Mouse (Mus musculus) CH12.LX (cell line): ENCODE results near the gene Tyk2. TPM values are rescaled to one million over a fixed set of nuclear protein-coding genes. Genes with fewer than 3 reads are reported as not detected.

Source experiments
- DNase-seq: peaks from one replicate; pipeline ENCODE4 v3.0.0-alpha.2; 2013; ENCODE audit errors: extremely low read depth
- H3K27ac ChIP-seq: 2 replicates; pipeline ENCODE4 v1.5.1; 2012; ENCODE audit warnings: low read depth, mild to moderate bottlenecking, control low read depth, moderate library complexity; ENCODE audit not compliant: insufficient read depth
- H3K27me3 ChIP-seq: replicated peaks from 2 replicates; pipeline ENCODE3; 2012; ENCODE audit warnings: inconsistent platforms
- H3K36me3 ChIP-seq, 2 experiments: replicated peaks in 1 of 2; 2 replicates each; pipeline versions ENCODE3 to v1.6.1; 2012; ENCODE audit warnings: inconsistent platforms in 1 of 2, low read length in 1 of 2, mild to moderate bottlenecking in 1 of 2, mixed read lengths in 1 of 2, moderate library complexity in 1 of 2; ENCODE audit not compliant: control insufficient read depth in 1 of 2, insufficient read depth in 1 of 2
- H3K4me1 ChIP-seq, 2 experiments: 2 replicates each; pipeline ENCODE4 v1.6.1; 2012; ENCODE audit warnings: inconsistent platforms in 1 of 2, moderate library complexity in 1 of 2; ENCODE audit not compliant: insufficient read depth in 2 of 2, control insufficient read depth in 1 of 2
- H3K4me2 ChIP-seq: 2 replicates; pipeline ENCODE4 v1.6.1; 2012; ENCODE audit warnings: low read depth, mild to moderate bottlenecking, control low read depth; ENCODE audit not compliant: poor library complexity, insufficient read depth, severe bottlenecking
- H3K4me3 ChIP-seq, 3 experiments: fragments of 150-350 bp in 1 of 3; sonication (generic) in 1 of 3; replicated peaks in 1 of 3; 2 replicates each; pipeline versions ENCODE3 to v1.5.1; 2011 to 2012; ENCODE audit warnings: low read depth in 2 of 3, low read length in 2 of 3, mild to moderate bottlenecking in 2 of 3, moderate library complexity in 2 of 3, control low read depth in 1 of 3, improper control_type of control experiment in 1 of 3, inconsistent platforms in 1 of 3, mixed read lengths in 1 of 3; ENCODE audit not compliant: poor library complexity in 1 of 3
- H3K79me2 ChIP-seq: replicated peaks from 2 replicates; pipeline ENCODE4 v1.6.1; 2012; ENCODE audit warnings: mild to moderate bottlenecking, moderate library complexity; ENCODE audit not compliant: control insufficient read depth, poor library complexity, insufficient read depth, severe bottlenecking; ENCODE audit errors: extremely low read depth
- H3K9ac ChIP-seq: 2 replicates; pipeline ENCODE4 v1.6.1; 2012; ENCODE audit warnings: low read depth, mild to moderate bottlenecking, control low read depth, moderate library complexity; ENCODE audit not compliant: insufficient read depth
- H3K9me3 ChIP-seq: replicated peaks from 2 replicates; pipeline ENCODE3; 2012; ENCODE audit warnings: low read length, inconsistent platforms, mixed read lengths
- BHLHE40 ChIP-seq: IDR thresholded peaks from 2 replicates; pipeline ENCODE4 v1.6.1; 2011; ENCODE audit warnings: mild to moderate bottlenecking, low read depth, low read length, improper control_type of control experiment
- CHD1 ChIP-seq: IDR thresholded peaks from 2 replicates; pipeline ENCODE4 v1.6.1; 2012; ENCODE audit warnings: low read depth, low read length, improper control_type of control experiment, inconsistent platforms
- CHD2 ChIP-seq: IDR thresholded peaks from 2 replicates; pipeline ENCODE4 v1.6.1; 2011; ENCODE audit warnings: low read length, improper control_type of control experiment
- E2F4 ChIP-seq: IDR thresholded peaks from 2 replicates; pipeline ENCODE4 v1.6.1; 2011; ENCODE audit warnings: low read depth, low read length, improper control_type of control experiment; ENCODE audit not compliant: insufficient replicate concordance
- ELF1 ChIP-seq: IDR thresholded peaks from 2 replicates; pipeline ENCODE4 v1.6.1; 2014; ENCODE audit warnings: low read depth, mild to moderate bottlenecking, inconsistent platforms, low read length, improper control_type of control experiment
- EP300 ChIP-seq: IDR thresholded peaks from 2 replicates; pipeline ENCODE4 v1.6.1; 2011; ENCODE audit warnings: low read length, improper control_type of control experiment
- ETS1 ChIP-seq: conservative IDR thresholded peaks from 2 replicates; pipeline ENCODE4 v1.6.1; 2012; ENCODE audit warnings: low read depth, mild to moderate bottlenecking, inconsistent platforms, low read length, improper control_type of control experiment, moderate library complexity
- HCFC1 ChIP-seq: IDR thresholded peaks from 2 replicates; pipeline ENCODE4 v1.6.1; 2012; ENCODE audit warnings: low read depth, mild to moderate bottlenecking, inconsistent platforms, low read length, improper control_type of control experiment
- IRF4 ChIP-seq: IDR thresholded peaks from 2 replicates; pipeline ENCODE4 v1.6.1; 2014; ENCODE audit warnings: low read depth, mild to moderate bottlenecking, inconsistent platforms, low read length, improper control_type of control experiment
- JUN ChIP-seq: IDR thresholded peaks from 2 replicates; pipeline ENCODE4 v1.6.1; 2011; ENCODE audit warnings: low read depth, mild to moderate bottlenecking, low read length, improper control_type of control experiment, moderate library complexity; ENCODE audit not compliant: insufficient read depth
- JUND ChIP-seq: conservative IDR thresholded peaks from 2 replicates; pipeline ENCODE4 v1.6.1; 2011; ENCODE audit warnings: low read depth, low read length, improper control_type of control experiment
- KAT2A ChIP-seq: IDR thresholded peaks from 2 replicates; pipeline ENCODE4 v1.6.1; 2012; ENCODE audit warnings: low read length, improper control_type of control experiment, inconsistent platforms; ENCODE audit not compliant: insufficient replicate concordance
- MAFK ChIP-seq: IDR thresholded peaks from 2 replicates; pipeline ENCODE4 v1.6.1; 2011; ENCODE audit warnings: low read length, improper control_type of control experiment; ENCODE audit not compliant: insufficient replicate concordance
- MAX ChIP-seq: IDR thresholded peaks from 2 replicates; pipeline ENCODE4 v1.6.1; 2011; ENCODE audit warnings: low read length, improper control_type of control experiment
- MEF2A ChIP-seq: IDR thresholded peaks from 2 replicates; pipeline ENCODE4 v1.6.1; 2014; ENCODE audit warnings: low read depth, mild to moderate bottlenecking, inconsistent platforms, low read length, improper control_type of control experiment, borderline replicate concordance
- MXI1 ChIP-seq: IDR thresholded peaks from 2 replicates; pipeline ENCODE4 v1.6.1; 2011; ENCODE audit warnings: mild to moderate bottlenecking, low read depth, low read length, improper control_type of control experiment
- MYC ChIP-seq: IDR thresholded peaks from 2 replicates; pipeline ENCODE4 v1.6.1; 2011; ENCODE audit warnings: low read depth, mild to moderate bottlenecking, improper control_type of control experiment, low read length
- NELFE ChIP-seq: IDR thresholded peaks from 2 replicates; pipeline ENCODE4 v1.6.1; 2011; ENCODE audit warnings: low read depth, low read length, improper control_type of control experiment
- NRF1 ChIP-seq: IDR thresholded peaks from 2 replicates; pipeline ENCODE4 v1.6.1; 2014; ENCODE audit warnings: low read depth, mild to moderate bottlenecking, inconsistent platforms, low read length, improper control_type of control experiment, moderate library complexity
- POLR2A ChIP-seq: IDR thresholded peaks from 2 replicates; pipeline ENCODE4 v1.6.1; 2011; ENCODE audit warnings: low read depth, mild to moderate bottlenecking, improper control_type of control experiment, low read length
- RAD21 ChIP-seq: IDR thresholded peaks from 2 replicates; pipeline ENCODE4 v1.6.1; 2011; ENCODE audit warnings: low read depth, mild to moderate bottlenecking, low read length, improper control_type of control experiment, moderate library complexity
- SIN3A ChIP-seq: IDR thresholded peaks from 2 replicates; pipeline ENCODE4 v1.6.1; 2012; ENCODE audit warnings: low read length, improper control_type of control experiment, inconsistent platforms
- TBP ChIP-seq: conservative IDR thresholded peaks from 2 replicates; pipeline ENCODE4 v1.6.1; 2011; ENCODE audit warnings: low read depth, low read length, improper control_type of control experiment
- TCF12 ChIP-seq: IDR thresholded peaks from 2 replicates; pipeline ENCODE4 v1.6.1; 2014; ENCODE audit warnings: low read depth, mild to moderate bottlenecking, inconsistent platforms, low read length, improper control_type of control experiment
- UBTF ChIP-seq: IDR thresholded peaks from 2 replicates; pipeline ENCODE4 v1.6.1; 2012; ENCODE audit warnings: low read depth, mild to moderate bottlenecking, inconsistent platforms, low read length, improper control_type of control experiment, moderate library complexity
- USF2 ChIP-seq: conservative IDR thresholded peaks from 2 replicates; pipeline ENCODE4 v1.6.1; 2011; ENCODE audit warnings: low read depth, low read length, improper control_type of control experiment
- ZC3H11A ChIP-seq: IDR thresholded peaks from 2 replicates; pipeline ENCODE4 v1.6.1; 2012; ENCODE audit warnings: low read depth, mild to moderate bottlenecking, inconsistent platforms, low read length, improper control_type of control experiment
- ZKSCAN1 ChIP-seq: IDR thresholded peaks from 2 replicates; pipeline ENCODE4 v1.6.1; 2012; ENCODE audit warnings: low read depth, inconsistent platforms, low read length, improper control_type of control experiment, borderline replicate concordance
- ZNF384 ChIP-seq: IDR thresholded peaks from 2 replicates; pipeline ENCODE4 v1.6.1; 2012; ENCODE audit warnings: low read depth, low read length, improper control_type of control experiment, inconsistent platforms
- dilution Hi-C: fragments of 300-500 bp; cut with MboI; formaldehyde crosslinking; loops from 2 replicates; pipeline ENCODE4 v1.14.3; 2020; ENCODE audit warnings: low sequenced_read_pairs; ENCODE audit not compliant: extremely low pct_unique_long_range_greater_than_20kb, extremely low pct_ligation_motif_present
- in situ Hi-C: fragments of 300-500 bp; cut with MboI; formaldehyde crosslinking; loops from 3 replicates; pipeline ENCODE4 v1.14.3; 2019; ENCODE audit warnings: low sequenced_read_pairs, low pct_ligation_motif_present, low pct_unique_long_range_greater_than_20kb, mixed read lengths
- polyA plus RNA-seq: library from polyadenylated mRNA; unstranded; fragments of >175 nt; gene quantifications from 2 replicates; pipeline ENCODE4 v1.2.1, GENCODE M21; 2012; ENCODE audit warnings: low read depth; ENCODE audit not compliant: insufficient read length
- total RNA-seq, 2 experiments: library from RNA; depleted of rRNA; stranded (reverse); fragments of 300-350 nt in 1 of 2; fragments of >200 nt in 1 of 2; gene quantifications; 2 replicates each; pipeline ENCODE4 v1.2.3; 2012 to 2014

Tyk2 gene
- total and polyA plus RNA-seq, 3 experiments, result 40.6 to 80.0 (median 49.6) TPM

DNA sequence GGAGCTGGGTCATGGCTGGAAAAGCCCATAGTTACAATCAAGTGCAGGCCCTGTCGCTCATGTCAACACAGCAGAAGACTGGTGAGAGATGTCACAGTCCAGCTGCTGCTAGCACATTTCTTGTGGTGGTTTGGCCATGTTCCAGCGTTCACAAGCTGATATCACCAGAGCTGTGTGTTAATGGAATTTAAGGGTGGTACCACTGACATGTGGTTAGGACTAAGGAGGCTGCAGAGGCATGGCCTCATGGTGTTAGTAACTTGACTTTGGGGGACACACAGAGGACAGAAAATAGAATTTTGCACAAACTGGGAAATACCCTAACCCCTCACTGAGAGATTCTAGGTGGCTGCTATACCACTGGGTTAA is 4.8 kb downstream of the Tyk2 start:
- H3K4me3 ChIP-seq, result no peak overlapping the region
- H3K79me2 ChIP-seq, result peaks cover 27% of the 10 kb centered on the region
- no peaks in the 10 kb centered on the region for H3K27me3 ChIP-seq
- peak; percentile 64 for DNase-seq
- dilution Hi-C loops (no loop called here), in situ Hi-C loops (loop anchor here (5.0 kb wide), 1 partner anchor 94 kb away; the partner anchor contains the start of gene Icam5)
- H3K27ac ChIP-seq, result peak overlapping the region; percentile 90
- H3K4me2 ChIP-seq, result peak overlapping the region; percentile 8
- H3K4me1 ChIP-seq, result peaks cover 35 to 59% of the 10 kb centered on the region in 2 experiments
- no peaks in the 10 kb centered on the region for H3K9me3 ChIP-seq
- TF ChIP-seq MAX (peak; percentile 90), JUND (no peak), SIN3A (peak; percentile 82), TBP (no peak), MEF2A (peak; percentile 74; the same call in 1 of the 2 replicates), TCF12 (peak; percentile 71; the same call in 1 of the 2 replicates), MXI1 (peak; percentile 81), RAD21 (no peak; the same call in 1 of the 2 replicates), UBTF (no peak), HCFC1 (0 out of 2 replicates have a peak, but pooled peaks have one; percentile 9), E2F4 (no peak), ZC3H11A (no peak), NELFE (no peak; the same call in 1 of the 2 replicates), POLR2A (no peak), CHD2 (0 out of 2 replicates have a peak, but pooled peaks have one; percentile 26), USF2 (no peak), MAFK (0 out of 2 replicates have a peak, but pooled peaks have one; percentile 14), MYC (peak; percentile 93), ELF1 (no peak), NRF1 (no peak), JUN (no peak), ZKSCAN1 (no peak), BHLHE40 (peak; percentile 85), CHD1 (no peak), ZNF384 (no peak), IRF4 (no peak), EP300 (peak; percentile 70), KAT2A (0 out of 2 replicates have a peak, but pooled peaks have one; percentile 23), ETS1 (peak; percentile 90)
- peaks cover 70 to 79% of the 10 kb centered on the region in 2 experiments for H3K36me3 ChIP-seq
- H3K9ac ChIP-seq, result no peak overlapping the region
